Mouse (Mus musculus) neural tube, embryonic 12.5 days (tissue): ENCODE results near the gene BC055324. TPM values are rescaled to one million over a fixed set of nuclear protein-coding genes. Genes with fewer than 3 reads are reported as not detected.
A peak's percentile ranks its signal among the peaks of the same experiment; 100 is the strongest.

Experiments used
- ATAC-seq: fragments of 200-750 bp; cut with Nextera tagmentation; 2 replicates; pipeline ENCODE4 v1.8.0; 2017; ENCODE audit warnings: low read depth, mild to moderate bottlenecking, moderate TSS enrichment, moderate library complexity; ENCODE audit not compliant: low FRiP score
- H3K27ac ChIP-seq: fragments of 300-500 bp; sonication (generic); 2 replicates; pipeline ENCODE4 v1.5.1; 2016
- H3K27me3 ChIP-seq: fragments of 300-500 bp; sonication (generic); replicated peaks from 2 replicates; pipeline ENCODE4 v1.6.1; 2016; ENCODE audit warnings: mild to moderate bottlenecking
- H3K36me3 ChIP-seq: fragments of 300-500 bp; sonication (generic); 2 replicates; pipeline ENCODE4 v1.6.1; 2016; ENCODE audit warnings: mild to moderate bottlenecking
- H3K4me1 ChIP-seq: fragments of 300-500 bp; sonication (generic); 2 replicates; pipeline ENCODE4 v1.6.1; 2016
- H3K4me2 ChIP-seq: fragments of 300-500 bp; sonication (generic); replicated peaks from 2 replicates; pipeline ENCODE4 v1.6.1; 2016; ENCODE audit warnings: mild to moderate bottlenecking
- H3K4me3 ChIP-seq: fragments of 300-500 bp; sonication (generic); 2 replicates; pipeline ENCODE4 v1.5.1; 2016
- H3K9ac ChIP-seq: fragments of 300-500 bp; sonication (generic); 2 replicates; pipeline ENCODE4 v1.6.1; 2016; ENCODE audit warnings: mild to moderate bottlenecking
- H3K9me3 ChIP-seq: fragments of 300-500 bp; sonication (generic); 2 replicates; pipeline ENCODE4 v1.6.1; 2016; ENCODE audit warnings: mild to moderate bottlenecking
- WGBS: fragments of 180-500 bp; shearing (Covaris S2); methylation state at CpG from one replicate; pipeline ENCODE4 v1.1.7; 2016; 5-methylcytosine and 5-hydroxymethylcytosine counted together
- polyA plus RNA-seq: library from polyadenylated mRNA; unstranded; fragments of >200 nt; fragmentation: Nextera tagmentation; extraction: Ambion mirVana; gene quantifications from 2 replicates; pipeline ENCODE4 v1.2.1, GENCODE M21; 2016

The BC055324 gene
- polyA plus RNA-seq, 1 experiment from 2014 or later: 16.4 TPM

DNA sequence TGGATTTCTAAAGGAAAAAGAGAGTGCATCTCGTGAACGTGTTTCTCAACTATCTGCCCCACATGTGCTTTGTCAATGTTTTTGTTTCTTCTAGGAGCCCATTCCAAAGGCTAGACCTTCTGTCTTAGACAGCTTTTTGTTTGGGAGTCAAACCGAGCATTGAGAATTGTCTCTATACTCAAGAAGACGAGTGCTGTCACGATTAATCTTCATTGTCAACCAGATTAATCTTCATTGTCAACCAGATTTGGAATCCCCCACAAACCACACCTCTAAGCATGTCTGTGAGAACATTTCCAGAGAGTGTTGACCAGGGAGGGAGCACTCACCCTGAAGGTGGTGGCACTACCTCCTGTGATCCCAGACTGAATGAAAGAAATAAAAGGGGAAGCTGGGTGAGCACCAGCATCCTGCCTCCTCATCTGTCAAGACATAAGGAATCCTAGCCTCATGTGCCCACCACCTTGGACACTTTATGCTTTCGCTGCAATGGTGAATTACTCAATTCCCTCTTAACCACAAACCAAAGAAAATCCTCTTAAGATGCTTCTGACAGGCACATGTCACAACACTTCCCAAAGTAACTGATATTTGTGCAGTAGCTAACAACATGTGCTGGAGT is 7.3 kb upstream of the BC055324 start:
- H3K36me3 ChIP-seq: no peaks in the 10 kb centered on the region
- no peaks in the 10 kb centered on the region for H3K9me3 ChIP-seq
- no peak overlapping the region for H3K9ac ChIP-seq
- no peak for ATAC-seq
- no peaks in the 10 kb centered on the region for H3K27me3 ChIP-seq
- no peak overlapping the region for H3K4me3 ChIP-seq
- H3K27ac ChIP-seq: no peak overlapping the region
- WGBS: 65% methylated on average over 6 of the region's 6 CpGs
- H3K4me1 ChIP-seq: no peaks in the 10 kb centered on the region
- H3K4me2 ChIP-seq: no peak overlapping the region

DNA sequence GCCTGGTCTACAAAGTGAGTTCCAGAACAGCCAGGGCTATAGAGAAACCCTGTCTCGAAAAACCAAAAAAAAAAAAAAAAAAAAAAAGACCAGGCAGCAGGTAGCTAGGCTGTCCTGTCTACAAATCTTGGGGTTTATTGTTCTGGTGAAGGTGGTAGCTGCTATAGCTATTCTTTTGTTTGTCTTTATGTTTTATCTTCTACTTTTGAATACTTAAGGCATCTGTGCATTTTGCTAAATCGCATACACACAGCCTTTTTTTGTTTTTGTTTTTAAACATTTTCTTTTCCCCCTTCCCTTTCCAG is 965 bp upstream of the BC055324 start:
- no peaks in the 10 kb centered on the region for H3K9me3 ChIP-seq
- 62% methylated on average over 2 of the region's 2 CpGs for WGBS
- no peaks in the 10 kb centered on the region for H3K27me3 ChIP-seq
- 0 out of 2 replicates have a peak overlapping the region, but pooled peaks have one; percentile 69 for H3K9ac ChIP-seq
- H3K36me3 ChIP-seq: no peaks in the 10 kb centered on the region
- no peak overlapping the region for H3K27ac ChIP-seq
- ATAC-seq: no peak
- H3K4me1 ChIP-seq: peaks cover 4% of the 10 kb centered on the region; the same call in 1 of the 2 replicates
- peak overlapping the region; percentile 70 for H3K4me2 ChIP-seq
- peak overlapping the region; percentile 73; the same call in 1 of the 2 replicates for H3K4me3 ChIP-seq

DNA sequence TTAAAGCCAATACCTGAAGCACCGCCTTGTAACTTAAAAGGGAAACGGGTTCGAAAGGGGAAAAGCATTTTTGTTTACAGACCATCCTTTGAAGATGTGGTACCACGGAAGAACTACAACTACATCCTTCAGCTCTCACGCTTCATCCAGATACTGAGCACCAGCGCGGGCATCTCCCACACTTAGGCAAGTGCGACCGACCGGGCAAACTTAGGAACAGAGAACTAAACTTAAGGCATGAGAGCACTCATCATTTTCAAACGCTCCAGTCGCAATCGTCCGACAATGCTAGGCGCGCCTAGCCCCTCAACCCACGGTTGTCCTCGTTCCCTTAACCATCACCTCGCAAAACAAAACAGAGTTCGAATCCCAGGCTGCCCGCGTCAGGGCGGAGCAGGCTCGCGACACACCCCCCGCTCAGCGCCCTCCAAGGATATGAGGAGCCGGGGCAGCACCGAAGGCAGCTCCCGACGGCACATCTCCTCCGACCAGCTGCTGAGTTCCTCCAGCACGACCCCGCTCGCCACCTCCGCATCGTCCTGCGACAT is 349 bp downstream of the BC055324 start:
- H3K4me3 ChIP-seq: peak overlapping the region; percentile 73
- H3K4me1 ChIP-seq: peaks cover 4% of the 10 kb centered on the region; the same call in 1 of the 2 replicates
- no peaks in the 10 kb centered on the region for H3K36me3 ChIP-seq
- peak overlapping the region; percentile 69 for H3K9ac ChIP-seq
- peak overlapping the region; percentile 70 for H3K4me2 ChIP-seq
- no peaks in the 10 kb centered on the region for H3K9me3 ChIP-seq
- peak; percentile 86 for ATAC-seq
- no peaks in the 10 kb centered on the region for H3K27me3 ChIP-seq
- no peak overlapping the region for H3K27ac ChIP-seq
- under 1% methylated on average over 38 of the region's 38 CpGs for WGBS

DNA sequence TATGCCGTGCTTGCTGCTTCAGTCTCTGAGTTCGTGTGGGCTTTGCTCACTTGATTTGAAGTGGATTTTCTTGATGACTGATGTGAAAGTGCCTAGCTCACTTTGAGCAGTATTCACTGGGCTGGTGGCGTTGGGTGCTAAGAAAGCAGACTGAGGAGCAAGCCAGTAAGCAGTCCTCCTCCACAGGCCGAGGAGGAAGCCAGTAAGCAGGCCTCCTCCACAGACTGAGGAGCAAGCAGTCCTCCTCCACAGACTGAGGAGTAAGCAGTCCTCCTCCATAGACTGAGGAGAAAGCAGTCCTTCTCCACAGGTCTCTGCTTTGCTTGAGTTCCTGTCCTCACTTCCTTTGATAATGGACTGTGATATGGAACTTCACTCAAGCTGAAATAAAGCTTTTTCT is 2.2 kb downstream of the BC055324 start:
- H3K9ac ChIP-seq: no peak overlapping the region
- H3K27ac ChIP-seq: no peak overlapping the region
- H3K4me1 ChIP-seq: peaks cover 4% of the 10 kb centered on the region; the same call in 1 of the 2 replicates
- 92% methylated on average over 4 of the region's 4 CpGs for WGBS
- ATAC-seq: no peak
- no peak overlapping the region for H3K4me2 ChIP-seq
- H3K36me3 ChIP-seq: peaks cover 4% of the 10 kb centered on the region; the same call in 1 of the 2 replicates
- no peaks in the 10 kb centered on the region for H3K9me3 ChIP-seq
- H3K27me3 ChIP-seq: no peaks in the 10 kb centered on the region
- no peak overlapping the region for H3K4me3 ChIP-seq

DNA sequence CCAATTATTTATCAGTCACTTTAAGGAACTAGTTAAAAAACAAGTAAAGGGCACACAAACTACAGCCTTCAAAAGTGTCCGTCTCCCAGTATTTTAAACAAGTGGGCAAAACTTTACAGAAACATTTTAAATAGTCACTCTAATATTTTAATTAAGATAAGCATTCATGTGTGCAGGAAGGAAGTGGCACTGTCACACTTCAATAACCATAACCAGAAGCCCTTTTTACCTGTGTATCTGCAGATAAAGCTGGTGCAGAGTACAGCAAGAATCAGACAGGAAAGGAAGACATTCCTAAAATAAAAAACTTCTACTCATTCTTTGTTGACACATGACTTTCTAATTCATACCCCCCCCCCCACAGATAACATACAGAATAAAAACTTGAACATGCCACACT is 18.1 kb downstream of the BC055324 start:
- WGBS: 81% methylated on average over 1 of the region's 1 CpGs
- no peak overlapping the region for H3K4me3 ChIP-seq
- H3K27ac ChIP-seq: no peak overlapping the region
- no peak for ATAC-seq
- no peak overlapping the region for H3K4me2 ChIP-seq
- H3K27me3 ChIP-seq: no peaks in the 10 kb centered on the region
- peaks cover 8% of the 10 kb centered on the region for H3K36me3 ChIP-seq
- H3K9me3 ChIP-seq: no peaks in the 10 kb centered on the region
- no peaks in the 10 kb centered on the region for H3K4me1 ChIP-seq
- no peak overlapping the region for H3K9ac ChIP-seq

DNA sequence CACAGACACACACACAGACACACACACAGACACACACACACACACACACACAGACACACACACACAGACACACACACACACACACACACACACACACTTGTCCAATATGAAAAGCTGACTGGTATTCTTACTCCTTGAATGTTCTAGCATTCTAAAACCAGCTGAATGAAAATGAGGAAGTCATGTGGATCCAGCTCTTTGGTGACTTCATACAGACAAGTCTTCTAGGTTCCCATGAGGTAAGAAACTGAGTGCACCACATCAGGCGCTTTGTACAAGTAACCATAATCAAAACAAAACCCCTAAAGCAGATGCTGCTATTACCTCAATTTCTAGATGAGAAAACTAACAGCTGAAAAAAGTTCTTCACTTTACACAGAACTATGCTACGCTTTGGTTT is 19.5 kb downstream of the BC055324 start:
- Histone ChIP-seq H3K4me2 (no peak overlapping the region), H3K9ac (no peak overlapping the region), H3K4me3 (no peak overlapping the region), H3K36me3 (peaks cover 6% of the 10 kb centered on the region), H3K4me1 (no peaks in the 10 kb centered on the region), H3K9me3 (no peaks in the 10 kb centered on the region), H3K27me3 (no peaks in the 10 kb centered on the region), H3K27ac (no peak overlapping the region)
- no peak for ATAC-seq
- WGBS: 94% methylated on average over 2 of the region's 2 CpGs

DNA sequence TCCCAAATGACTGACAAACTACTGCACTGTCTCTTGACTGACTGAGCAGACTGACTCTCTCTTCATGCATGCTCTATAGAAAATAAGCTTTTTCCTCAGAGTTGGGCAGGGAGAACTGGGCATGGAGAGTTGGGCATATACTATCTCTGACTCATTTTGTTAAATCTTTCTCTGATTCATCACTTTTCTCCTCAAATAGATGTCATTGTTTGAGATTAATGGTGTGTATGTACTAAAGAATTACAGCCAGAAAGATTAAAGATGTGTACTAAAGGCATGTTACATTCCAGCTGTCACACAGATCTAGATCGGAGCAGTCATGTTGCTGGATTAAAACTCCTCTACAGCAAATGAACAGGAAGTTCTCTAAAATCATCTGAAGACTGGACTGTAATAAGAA is 20.1 kb downstream of the BC055324 start:
- no peak overlapping the region for H3K9ac ChIP-seq
- no peak overlapping the region for H3K4me2 ChIP-seq
- no peak for ATAC-seq
- H3K4me3 ChIP-seq: no peak overlapping the region
- H3K27me3 ChIP-seq: no peaks in the 10 kb centered on the region
- H3K9me3 ChIP-seq: no peaks in the 10 kb centered on the region
- no peak overlapping the region for H3K27ac ChIP-seq
- H3K36me3 ChIP-seq: peaks cover 5% of the 10 kb centered on the region
- H3K4me1 ChIP-seq: no peaks in the 10 kb centered on the region
- 95% methylated on average over 1 of the region's 1 CpGs for WGBS

DNA sequence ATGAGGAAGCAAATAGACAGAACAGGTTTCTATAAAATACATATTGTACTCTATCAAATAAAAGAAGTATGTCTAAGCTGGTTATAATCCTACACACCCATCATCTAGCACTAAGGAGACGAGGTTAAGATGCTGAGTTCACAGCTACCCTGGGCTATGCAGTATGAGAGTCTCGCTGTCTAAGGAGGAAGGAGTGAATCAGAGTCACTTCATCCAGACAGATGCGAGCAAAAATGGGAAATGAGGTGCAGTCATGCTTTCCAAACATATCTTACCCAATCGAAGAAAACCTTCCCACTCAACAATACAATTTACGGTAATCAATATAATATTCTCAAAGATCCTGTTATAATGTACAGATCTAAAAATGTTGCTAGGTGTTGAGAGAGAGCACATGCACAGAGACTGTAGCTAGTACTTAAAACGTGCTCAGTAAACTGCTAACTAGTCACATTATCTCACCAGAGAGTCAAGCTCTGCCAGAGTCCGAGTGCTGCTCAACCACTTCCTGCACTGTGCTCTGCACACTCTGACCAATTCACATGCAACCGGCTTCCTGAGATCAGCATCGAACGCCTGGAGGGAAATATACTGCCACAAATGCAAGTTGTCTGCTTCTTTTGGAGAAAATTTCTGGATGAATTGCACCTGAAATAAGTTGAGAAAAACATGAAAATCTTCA is 30.4 kb downstream of the BC055324 start:
- Histone ChIP-seq H3K27me3 (no peaks in the 10 kb centered on the region), H3K9me3 (no peaks in the 10 kb centered on the region), H3K9ac (no peak overlapping the region), H3K36me3 (peaks cover 23% of the 10 kb centered on the region), H3K4me3 (no peak overlapping the region), H3K4me2 (no peak overlapping the region), H3K27ac (no peak overlapping the region), H3K4me1 (no peaks in the 10 kb centered on the region)
- no peak for ATAC-seq
- WGBS: 92% methylated on average over 10 of the region's 10 CpGs

DNA sequence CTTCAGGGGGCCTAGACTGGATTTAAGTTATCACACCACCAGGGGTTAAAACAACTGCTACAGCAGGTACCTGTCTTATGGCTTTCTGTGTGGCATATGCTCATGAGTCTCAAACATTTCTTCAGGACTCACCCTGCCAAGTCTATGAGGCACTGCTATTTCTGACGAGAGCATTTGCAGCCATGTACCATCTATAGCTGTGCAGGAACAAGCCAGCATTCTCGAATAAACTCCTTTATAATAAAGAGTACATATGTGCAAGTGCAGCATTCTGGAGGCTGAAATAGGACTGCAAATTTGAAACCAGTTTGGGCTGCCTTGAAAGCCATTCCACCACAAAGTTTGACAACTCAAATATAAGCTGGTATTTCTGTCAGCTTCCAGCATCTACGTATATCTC is 36.6 kb downstream of the BC055324 start:
- peaks cover 33% of the 10 kb centered on the region for H3K36me3 ChIP-seq
- H3K4me1 ChIP-seq: no peaks in the 10 kb centered on the region
- H3K27ac ChIP-seq: no peak overlapping the region
- no peak overlapping the region for H3K4me2 ChIP-seq
- H3K4me3 ChIP-seq: no peak overlapping the region
- H3K9ac ChIP-seq: no peak overlapping the region
- no peaks in the 10 kb centered on the region for H3K27me3 ChIP-seq
- no peak for ATAC-seq
- no peaks in the 10 kb centered on the region for H3K9me3 ChIP-seq
- WGBS: 88% methylated on average over 3 of the region's 3 CpGs

DNA sequence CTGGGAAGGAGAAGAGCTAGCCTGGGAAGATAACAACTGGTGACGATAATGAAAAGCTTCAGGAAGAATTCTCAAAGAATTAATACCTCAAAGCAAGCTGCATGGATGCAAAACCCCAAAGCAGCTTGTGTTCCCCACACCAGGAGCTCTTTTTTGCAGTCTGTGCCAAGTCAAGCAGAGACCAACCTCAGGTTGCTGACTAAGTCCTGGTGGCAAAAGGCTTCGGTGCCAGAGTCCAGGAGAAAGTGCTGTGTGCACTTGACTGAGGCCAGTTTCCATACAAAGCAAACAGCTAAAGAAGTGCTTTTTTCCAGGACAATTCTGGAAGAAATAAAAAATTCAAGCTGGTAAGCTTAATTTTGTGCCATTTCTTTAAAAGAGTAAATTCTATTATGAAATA is 41.2 kb downstream of the BC055324 start:
- Histone ChIP-seq H3K27ac (no peak overlapping the region), H3K36me3 (peaks cover 64% of the 10 kb centered on the region), H3K4me2 (no peak overlapping the region), H3K4me1 (no peaks in the 10 kb centered on the region), H3K9ac (no peak overlapping the region), H3K27me3 (no peaks in the 10 kb centered on the region), H3K9me3 (no peaks in the 10 kb centered on the region), H3K4me3 (no peak overlapping the region)
- 96% methylated on average over 2 of the region's 2 CpGs for WGBS
- ATAC-seq: no peak

DNA sequence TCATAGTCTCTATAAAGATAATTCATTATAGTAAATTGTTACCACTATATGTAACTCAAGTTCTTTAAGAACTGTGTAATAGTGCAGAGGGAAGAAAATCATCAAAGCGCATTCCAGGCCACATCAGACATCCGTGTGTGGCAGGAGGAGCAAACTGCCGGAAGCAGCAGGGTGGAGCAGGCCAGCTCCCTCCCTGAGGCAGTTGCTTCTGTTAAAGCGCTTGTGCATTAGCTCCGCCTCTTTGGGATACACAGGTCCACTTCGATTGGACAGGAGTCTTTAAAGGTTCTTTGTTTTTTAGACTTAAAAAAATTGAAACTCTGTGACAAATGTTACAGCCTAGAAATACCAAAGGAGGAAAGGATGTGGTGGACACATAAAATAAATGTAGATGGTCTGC is 52.5 kb downstream of the BC055324 start:
- ATAC-seq: no peak
- no peaks in the 10 kb centered on the region for H3K27me3 ChIP-seq
- WGBS: 80% methylated on average over 6 of the region's 6 CpGs
- H3K9me3 ChIP-seq: no peaks in the 10 kb centered on the region
- no peaks in the 10 kb centered on the region for H3K4me1 ChIP-seq
- no peak overlapping the region for H3K4me2 ChIP-seq
- H3K27ac ChIP-seq: no peak overlapping the region
- H3K4me3 ChIP-seq: no peak overlapping the region
- peaks cover 86% of the 10 kb centered on the region for H3K36me3 ChIP-seq
- no peak overlapping the region for H3K9ac ChIP-seq

DNA sequence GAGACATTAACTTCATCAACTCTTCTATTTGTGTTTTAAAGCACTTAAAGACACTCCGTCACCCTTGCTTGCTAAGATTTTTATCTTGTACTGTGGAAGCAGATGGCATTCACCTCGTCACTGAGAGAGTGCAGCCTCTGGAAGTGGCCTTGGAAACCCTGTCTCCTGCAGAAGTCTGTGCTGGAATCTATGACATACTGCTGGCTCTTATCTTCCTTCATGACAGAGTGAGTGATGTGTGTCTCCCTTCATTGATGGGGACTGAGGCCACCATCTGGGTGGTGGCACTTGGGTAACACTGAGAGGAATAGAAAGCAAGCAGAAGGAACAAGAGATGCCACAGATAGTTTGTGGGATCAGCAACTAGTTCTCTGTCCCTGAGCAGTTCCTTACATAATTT is 60.0 kb downstream of the BC055324 start:
- 93% methylated on average over 2 of the region's 2 CpGs for WGBS
- Histone ChIP-seq H3K9ac (no peak overlapping the region), H3K27ac (no peak overlapping the region), H3K4me2 (no peak overlapping the region), H3K4me1 (peaks cover 8% of the 10 kb centered on the region), H3K27me3 (no peaks in the 10 kb centered on the region), H3K9me3 (no peaks in the 10 kb centered on the region), H3K36me3 (peaks cover 51% of the 10 kb centered on the region), H3K4me3 (no peak overlapping the region)
- no peak for ATAC-seq

DNA sequence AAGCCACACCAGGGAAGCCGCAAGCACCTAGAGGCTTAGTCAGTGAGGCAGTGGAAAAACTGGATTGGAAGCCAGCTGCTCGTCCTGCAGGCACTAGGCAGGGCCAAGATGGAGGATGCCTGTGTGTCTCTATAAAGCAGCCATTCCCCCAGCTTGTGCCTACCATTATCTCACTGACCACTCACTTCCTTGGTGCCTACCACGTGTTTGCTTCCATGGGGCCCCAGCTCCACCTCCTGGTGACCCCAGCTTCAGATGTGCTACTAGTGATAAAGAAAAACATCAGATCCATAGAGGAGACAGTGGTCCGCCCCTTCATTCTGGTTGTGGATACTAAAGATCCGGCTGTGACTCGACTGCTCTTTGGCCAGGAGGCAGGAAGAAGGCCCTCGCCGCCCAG is 62.8 kb downstream of the BC055324 start:
- no peak overlapping the region for H3K4me2 ChIP-seq
- H3K4me1 ChIP-seq: peaks cover 13% of the 10 kb centered on the region
- H3K9ac ChIP-seq: no peak overlapping the region
- H3K4me3 ChIP-seq: no peak overlapping the region
- H3K27me3 ChIP-seq: no peaks in the 10 kb centered on the region
- 86% methylated on average over 8 of the region's 8 CpGs for WGBS
- no peaks in the 10 kb centered on the region for H3K9me3 ChIP-seq
- no peak overlapping the region for H3K27ac ChIP-seq
- ATAC-seq: no peak
- H3K36me3 ChIP-seq: peaks cover 28% of the 10 kb centered on the region
